Mouse (Mus musculus) right cerebral cortex, postnatal 36 days (tissue): ENCODE data around the gene Xpnpep3.
A peak's percentile ranks its signal among the peaks of the same experiment; 100 is the strongest.

Experiments used
- DNase-seq, 2 experiments: peaks; one replicate each; pipeline ENCODE4 v3.0.0; 2022; ENCODE audit warnings: low spot score in 2 of 2, mixed read lengths in 1 of 2

Xpnpep3 gene

DNA sequence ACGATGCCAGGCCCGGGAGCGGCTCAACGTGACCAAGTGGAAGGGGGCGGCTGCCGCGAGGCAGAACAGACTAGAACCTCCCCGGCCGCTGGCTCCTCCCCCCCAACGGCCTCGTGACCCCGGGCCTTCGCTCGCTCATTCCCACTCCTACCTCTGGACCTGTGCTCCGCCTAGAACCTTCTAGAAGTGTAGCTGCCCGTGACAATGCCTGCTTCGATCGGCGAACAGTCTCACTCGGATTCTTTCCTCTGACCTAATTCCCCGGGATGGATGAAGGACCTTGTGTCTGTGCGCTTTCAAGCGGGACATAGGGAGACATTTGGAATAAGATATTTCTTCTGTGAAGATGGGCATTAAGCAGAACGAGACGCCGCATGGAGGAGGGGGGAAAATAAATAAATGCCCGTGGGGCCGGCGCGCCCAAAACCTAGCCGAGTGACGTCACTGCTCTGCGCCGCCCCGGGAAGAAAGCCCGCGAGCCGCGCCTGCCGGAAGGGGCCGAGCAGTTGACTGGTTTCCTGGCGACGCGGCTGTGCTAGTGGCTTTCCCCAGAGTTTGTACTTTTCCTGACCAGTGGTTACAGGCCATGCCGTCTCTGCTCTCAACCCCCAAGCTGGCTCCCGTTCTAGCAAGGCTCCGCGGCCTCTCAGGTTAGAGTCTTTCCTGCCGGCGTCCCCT is at the start of gene Xpnpep3, which contains the start of gene St13:
Gene Xpnpep3 (plus strand): TSS at position 501 of the 678 bp plus-strand sequence.
Gene St13 (minus strand): TSS at position 440 of the 678 bp plus-strand sequence.
- peak; percentile 93 to 94 for DNase-seq

DNA sequence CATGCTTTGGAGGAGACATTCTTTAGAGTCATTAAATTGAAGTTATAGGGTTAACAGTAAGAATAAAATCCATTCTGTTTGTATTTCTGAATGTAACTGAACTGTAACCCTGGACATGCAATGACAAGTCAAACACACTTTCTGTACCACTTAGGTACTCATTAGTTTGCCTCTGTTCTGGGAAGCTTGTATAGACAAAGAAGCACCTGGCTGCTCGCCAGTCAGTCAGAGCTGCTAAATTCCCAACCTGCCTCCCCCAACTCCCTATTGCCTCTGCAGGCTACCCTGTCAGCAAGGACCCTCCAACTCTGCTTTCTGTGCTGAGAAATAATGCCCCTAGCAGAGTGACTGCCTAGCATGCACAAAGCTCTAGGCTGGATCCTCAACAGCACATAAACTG is 49.5 kb upstream of the Xpnpep3 start:
- no peak for DNase-seq

DNA sequence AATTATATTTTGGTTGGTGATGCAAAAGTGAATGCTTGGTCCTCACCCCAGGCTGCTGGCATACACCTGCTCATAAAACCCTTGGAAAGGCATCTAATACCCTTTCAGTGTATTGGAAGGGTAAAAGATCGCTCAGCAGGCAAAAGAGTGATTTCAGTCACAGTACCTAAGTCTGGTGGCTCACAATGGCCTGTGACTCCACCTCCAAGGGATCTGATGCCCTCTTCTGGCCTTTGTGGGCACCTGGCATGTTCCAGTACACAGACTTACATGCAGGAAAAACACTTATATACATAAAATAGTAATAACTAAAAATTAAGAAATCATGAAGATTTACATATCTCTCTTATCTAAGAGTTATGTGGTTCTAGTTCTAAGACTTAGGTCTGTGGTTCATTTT is 47.3 kb upstream of the Xpnpep3 start:
- DNase-seq = no peak

DNA sequence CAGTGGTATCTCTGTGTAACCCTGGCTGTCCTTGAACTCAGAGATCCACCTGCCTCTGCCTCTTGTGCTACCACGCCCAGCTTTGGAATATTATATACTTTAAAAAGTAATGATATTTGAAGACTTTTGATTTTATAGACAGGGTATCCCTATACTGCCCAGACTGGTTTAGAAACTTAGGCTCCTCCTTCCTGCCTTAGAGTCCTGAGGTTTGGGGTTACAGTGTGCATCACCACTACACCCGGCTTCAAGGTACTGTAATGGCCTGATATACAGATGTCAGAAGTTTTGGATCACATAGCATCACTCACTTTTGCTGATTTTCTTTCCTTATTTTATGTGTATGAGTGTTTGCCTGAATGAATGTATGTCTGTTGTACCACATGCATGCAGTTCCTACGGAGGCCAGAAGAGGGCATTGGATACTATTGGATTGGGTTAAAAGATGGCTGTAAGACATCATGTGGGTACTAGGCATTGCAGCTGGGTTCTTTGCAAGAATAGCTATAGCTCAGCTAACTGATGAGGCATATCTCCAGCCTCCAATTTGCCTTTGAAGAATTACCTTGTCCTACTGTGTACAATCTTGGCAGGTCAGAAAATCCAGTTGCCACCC is 44.7 kb upstream of the Xpnpep3 start:
- no peak for DNase-seq

DNA sequence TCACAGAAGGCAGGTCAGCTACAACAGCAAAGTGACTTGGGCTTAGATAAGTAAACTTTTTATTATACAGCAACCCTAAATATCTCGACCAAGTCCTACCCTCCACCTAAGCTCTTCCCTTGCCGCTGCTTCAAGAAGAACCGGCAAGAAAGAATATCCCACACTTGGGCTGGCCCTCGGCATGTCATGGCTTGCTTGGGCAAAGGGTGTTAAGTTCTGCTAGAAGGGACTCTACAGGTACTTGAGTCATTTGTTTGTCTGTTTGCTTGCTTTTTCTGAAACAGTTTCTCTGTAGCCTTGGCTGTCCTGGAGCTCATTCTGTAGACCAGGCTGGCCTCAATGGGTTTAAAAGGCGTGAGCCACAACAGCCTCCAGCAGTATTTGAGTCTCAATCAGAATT is 43.0 kb upstream of the Xpnpep3 start:
- DNase-seq = no peak

DNA sequence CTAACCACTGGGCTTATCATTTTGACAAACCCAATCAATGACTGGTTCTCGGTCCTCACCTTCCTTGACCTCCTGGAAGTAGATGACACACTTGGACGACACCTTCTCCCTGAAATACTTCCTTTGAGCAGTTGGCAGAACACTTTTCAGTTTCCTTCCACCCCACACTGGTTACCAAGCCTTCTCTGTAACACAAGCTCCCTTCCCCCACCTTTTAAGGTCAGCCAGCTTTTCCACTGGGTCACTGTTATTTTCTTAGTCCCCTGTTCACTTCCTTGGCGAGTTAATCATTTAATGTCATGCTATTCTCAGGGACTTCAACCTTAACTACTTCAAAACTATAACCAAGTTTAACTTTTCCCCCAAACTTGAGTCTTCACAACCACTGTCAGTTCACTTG is 41.0 kb upstream of the Xpnpep3 start:
- DNase-seq = no peak

DNA sequence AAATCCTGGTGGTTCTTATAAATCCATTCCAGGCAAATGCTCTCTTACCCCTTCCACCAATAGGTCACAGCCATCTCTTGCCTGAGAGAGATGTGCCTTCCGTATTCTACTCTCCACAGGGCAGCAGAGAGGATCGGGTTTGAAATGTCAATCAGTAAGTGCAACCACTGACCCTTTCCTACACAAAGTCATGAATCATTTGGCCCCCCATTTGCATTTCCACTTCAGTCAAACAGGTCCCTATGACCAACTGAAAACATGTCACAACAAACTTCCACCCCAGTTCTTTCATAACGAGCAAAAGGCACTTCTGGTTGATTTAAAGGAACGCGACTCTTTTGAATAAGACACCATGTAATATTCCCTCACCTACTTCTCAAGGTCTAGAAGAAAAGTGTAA is 40.5 kb upstream of the Xpnpep3 start:
- no peak for DNase-seq

DNA sequence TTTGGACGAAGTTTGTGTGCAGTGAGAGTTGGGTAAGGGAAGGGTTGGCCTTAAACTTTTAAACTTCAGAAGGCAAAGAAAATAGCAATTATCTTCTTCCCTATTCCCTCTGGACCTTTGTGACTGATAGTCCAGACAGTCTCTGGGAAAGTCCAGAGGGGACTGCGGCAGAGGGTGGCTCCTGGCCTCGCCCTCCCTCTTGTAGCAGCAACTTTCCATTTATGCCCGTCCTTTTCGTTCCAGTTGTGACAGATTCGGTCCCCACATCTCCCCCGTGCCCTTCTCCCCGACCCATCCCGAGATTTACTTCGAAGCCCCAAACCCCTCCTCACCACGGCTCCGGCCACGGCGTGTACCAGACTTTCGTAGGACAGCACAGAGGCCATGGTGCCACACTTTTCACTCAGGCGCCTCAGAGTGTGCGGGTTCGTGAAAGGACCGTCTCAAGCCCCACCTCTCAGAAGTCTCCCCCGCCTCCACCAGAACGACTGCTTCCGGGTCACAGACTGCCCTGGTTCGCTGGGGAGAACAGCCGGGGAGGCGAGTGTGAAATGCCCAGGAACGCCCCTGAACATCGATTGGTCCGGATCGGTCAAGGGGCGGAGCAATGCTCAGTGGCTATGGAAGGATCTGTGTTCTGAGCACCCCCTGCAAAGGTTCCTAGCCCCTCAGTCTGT is 39.5 kb upstream of the Xpnpep3 start, which contains the start of gene Slc25a17:
Gene Slc25a17 (minus strand): TSS at position 468 of the 677 bp plus-strand sequence.
- DNase-seq = peak; percentile 86 to 89

DNA sequence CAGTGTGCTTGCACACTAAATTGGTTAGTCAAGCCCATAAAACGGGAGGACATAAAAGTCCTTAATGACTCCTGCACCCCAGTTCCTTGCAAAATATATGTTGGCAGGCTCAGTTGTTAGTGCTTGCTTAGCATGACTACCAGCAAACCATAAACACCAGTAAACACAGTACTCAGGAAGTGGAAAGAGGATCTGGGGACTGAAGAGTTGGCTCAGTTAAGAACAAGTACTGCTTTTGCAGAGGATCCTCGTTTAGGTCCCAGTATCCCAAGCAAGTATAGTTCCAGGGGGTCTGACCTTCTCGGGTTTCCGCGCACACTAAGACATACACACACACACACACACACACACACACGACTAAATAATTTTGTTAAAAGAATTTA is 38.9 kb upstream of the Xpnpep3 start:
- no peak for DNase-seq

DNA sequence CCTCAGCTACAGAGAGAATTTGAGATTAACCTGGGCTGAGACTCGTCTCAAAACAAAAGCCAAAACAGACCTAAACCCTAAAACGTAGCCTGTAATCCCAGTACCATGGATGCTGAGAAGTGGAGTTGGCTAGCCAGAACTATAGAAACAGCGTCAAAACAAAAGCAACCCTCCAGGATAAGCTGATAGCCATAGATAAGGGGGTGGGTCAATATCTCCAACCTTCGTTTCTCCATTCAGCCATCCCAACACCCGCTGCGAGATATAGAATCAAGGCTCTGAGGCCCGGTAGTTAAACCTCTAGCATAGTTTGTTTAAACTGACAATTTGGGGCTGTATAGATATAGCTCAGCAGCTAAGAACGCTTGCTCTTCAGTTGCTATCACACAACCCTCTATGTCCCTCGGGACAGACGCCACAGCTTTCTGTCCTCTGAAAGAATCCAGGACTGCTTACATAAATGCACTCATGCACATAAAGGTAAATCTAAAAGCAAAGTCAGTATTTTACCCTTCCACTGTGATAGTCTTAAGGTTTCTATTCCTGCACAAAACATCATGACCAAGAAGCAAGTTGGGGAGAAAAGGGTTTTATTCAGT is 38.4 kb upstream of the Xpnpep3 start:
- no peak for DNase-seq

DNA sequence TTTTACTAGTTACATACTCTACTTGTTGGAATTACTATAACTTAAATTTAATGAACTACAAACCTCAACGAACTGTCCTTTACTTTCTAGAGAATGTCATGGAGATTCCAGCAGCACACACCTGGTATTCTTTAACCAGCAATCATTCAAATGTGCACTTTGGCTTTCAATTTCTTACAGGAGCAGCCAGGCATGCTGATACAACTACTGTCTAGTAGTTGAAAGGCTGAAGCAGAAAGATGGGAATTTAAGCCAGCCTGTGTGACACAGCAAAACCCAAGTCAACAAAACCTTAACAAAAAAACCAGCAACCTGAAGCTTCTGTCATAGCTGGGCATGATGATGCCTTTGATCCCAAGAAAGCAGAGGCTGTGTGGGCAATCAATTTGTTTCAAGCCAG is 37.4 kb upstream of the Xpnpep3 start:
- no peak for DNase-seq

DNA sequence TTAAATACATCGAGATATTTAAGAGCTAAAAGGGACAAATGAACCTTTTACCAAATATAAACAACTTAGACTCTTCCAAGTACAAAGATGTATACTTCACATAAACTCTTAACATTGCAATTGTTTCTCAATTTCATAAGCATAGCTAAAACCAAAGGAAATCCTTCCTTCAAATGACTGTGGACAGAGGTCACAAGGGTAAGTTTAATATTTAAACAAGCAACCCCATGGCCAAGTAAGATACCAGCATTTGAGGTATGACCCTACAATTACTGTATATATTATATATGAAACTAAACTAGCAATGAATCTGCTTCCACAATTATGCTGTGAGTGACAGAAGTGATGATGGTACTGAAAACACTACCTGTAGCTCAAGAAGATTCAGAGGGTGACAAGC is 35.7 kb upstream of the Xpnpep3 start:
- DNase-seq = no peak

DNA sequence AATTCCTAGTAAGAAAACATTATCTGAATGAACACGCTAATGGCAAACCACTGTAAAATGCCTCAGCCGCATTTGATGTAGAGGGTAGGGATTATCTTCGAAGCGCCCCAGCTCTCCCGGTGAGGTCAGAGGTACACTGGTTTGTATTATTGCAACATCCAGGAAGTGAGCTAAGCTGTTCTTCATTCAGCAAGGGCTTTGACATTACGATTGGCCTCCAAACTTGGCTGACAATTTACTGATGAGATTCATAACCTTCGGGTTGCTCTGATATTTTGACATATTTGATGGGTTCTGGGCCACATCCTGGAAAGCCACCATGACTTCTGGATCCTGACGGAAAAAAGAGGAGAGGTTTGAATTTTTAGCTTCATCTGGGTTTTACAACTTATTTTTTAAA is 34.7 kb upstream of the Xpnpep3 start:
- DNase-seq = no peak

DNA sequence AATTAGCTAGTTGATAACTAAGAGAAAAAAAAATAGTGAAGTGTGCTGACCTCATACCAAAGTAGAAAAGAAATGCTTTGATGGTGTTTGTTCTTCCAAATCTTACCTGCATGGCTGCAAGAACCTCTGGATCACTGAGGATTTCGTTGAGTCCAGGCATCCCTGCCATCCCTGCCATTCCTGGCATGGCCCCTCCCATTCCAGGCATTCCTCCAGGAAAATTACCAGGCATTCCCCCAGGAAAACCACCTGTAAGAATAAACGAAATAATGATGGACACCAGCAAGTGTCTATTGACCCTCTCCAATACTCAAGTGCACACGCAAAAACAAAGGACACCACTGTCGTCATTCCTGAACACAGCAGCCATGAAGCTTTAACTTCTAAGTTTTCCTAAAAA is 33.7 kb upstream of the Xpnpep3 start:
- no peak for DNase-seq

DNA sequence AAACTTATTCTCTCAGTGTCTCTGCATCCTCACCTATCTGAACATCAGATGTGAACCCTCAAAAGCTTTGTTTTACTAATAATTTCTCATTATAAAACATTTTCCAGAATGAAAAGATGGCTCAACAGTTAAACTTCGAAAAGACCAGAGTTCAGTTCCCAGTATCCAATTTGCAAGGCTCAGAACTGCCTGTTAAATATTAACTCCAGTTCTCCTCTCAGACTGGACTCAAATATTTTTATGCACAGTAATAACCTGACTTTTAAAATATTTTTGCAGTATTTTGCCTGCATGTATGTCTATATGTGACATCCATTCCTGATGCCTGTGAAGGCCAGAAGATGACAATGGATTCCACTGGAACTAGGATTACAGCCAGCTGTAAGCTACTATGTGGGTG is 31.3 kb upstream of the Xpnpep3 start:
- DNase-seq = no peak

DNA sequence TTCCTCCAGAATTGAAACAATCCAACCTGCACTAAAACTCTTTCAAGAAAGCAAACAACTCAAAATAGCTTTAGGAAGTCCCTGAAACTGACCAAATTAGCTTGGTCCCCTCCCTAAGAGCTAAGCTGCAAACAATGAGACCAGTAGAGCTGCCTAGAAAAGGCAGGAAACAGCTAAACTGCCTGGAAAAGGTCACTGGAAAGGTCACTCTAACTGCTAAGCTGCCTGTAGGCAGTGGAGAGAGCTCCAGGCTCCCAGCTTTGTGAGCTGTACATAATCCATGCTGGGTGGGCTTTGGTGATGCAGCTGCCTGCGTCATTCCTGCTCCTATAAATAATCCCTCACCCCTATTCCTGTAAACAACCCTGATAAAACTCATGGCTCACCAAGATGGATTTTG is 29.6 kb upstream of the Xpnpep3 start:
- DNase-seq = no peak

DNA sequence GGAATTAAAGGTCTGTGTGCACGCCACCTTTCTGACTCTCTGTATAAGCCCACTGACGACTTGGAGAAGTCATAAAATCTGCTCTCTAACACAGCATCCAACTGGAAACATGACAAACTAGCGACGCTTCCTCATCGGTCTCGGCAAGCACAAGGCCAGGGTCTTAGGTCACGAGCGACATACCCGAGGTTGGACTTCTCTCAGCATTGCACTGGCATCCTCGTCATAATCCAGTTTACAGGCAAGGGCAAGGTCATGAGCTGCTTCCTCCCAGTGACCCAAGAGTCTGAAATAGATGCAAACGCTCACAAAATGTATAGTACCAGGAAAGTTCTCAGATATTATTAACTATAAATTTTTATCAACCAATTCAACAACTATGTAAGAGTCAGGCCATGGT is 25.3 kb upstream of the Xpnpep3 start:
- DNase-seq = no peak

DNA sequence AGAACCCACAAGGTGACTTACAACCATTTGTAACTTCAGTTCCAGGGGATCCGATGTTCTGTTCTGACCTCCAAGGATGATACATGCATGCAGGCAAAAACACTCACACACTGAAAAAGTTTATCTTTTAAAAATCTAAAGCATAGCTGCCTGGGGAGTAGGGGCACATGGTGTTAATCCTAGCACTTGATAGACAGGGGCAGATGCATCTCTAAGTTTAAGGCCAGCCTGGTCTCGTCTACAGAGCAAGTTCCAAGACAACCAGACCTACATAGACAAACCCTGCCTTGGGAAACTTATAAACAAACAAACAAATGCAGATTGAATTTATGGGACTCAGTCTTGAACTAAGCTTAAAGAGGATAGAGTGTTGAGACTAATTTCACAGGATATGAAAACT is 21.1 kb upstream of the Xpnpep3 start:
- no peak for DNase-seq

DNA sequence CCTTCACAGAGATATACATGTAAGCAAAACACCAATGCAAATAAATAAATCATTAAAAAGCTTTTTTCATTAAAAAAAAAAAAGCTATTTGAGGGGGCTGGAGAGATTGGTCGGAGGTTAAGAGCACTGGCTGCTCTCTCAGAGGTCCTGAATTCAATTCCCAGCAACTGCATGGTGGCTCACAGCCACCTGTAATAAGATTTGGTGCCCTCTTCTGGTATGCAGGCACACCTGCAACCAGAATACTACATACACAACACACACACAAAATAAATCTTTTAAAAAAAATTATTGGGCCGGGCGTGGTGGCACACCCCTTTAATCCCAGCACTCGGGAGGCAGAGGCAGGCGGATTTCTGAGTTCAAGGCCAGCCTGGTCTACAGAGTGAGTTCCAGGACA is 13.6 kb upstream of the Xpnpep3 start:
- no peak for DNase-seq

DNA sequence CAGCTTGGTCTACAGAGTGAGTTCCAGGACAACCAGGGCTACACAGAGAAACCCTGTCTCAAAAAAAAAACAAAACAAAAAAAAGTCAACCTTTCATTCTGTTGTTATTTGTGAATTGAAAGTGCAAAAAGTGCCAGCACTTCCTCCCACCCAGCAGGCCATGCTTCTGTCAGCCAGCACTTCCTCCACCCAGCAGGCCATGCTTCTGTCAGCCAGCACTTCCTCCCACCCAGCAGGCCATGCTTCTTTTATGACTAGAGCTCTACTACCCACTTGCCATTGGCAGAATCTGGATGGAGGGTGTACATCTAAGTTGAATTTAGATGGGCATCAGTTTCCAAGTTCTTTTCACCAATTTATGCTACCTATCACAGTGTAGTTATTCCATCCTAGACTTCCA is 6.9 kb upstream of the Xpnpep3 start:
- peak; percentile 29 to 62 for DNase-seq

DNA sequence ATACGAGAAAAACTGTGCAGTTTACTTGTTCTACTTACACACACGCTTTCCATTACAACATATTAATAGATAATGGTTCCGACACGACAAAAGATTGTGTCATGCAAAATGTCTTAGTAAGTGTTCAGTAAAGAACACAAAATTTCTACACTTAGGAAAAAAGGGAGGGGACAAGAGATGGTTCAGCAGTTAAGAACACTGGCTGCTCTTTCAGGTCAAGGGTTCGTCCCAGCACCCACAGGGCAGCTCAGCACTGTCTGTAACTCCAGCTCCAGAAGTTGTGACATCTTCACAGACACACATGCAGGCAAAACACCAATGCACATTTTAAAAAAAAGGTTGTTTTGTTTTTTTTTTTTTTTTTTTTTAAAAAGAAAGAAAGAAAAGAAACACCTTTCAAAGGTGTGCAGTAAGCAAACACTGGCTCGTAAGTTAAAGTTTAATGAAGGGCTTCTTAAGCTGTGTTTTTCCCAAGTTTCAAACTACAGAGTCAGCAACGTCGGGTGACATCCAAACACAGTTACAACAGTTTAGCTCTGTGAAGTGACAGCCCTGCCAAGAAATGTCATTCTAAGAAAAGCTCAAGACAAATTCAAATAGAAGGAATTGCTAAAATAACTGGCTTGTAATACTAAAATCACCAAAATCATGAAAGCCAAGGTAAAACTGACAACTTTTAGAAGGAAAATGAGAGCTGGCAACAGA is 5.6 kb upstream of the Xpnpep3 start:
- DNase-seq = no peak

DNA sequence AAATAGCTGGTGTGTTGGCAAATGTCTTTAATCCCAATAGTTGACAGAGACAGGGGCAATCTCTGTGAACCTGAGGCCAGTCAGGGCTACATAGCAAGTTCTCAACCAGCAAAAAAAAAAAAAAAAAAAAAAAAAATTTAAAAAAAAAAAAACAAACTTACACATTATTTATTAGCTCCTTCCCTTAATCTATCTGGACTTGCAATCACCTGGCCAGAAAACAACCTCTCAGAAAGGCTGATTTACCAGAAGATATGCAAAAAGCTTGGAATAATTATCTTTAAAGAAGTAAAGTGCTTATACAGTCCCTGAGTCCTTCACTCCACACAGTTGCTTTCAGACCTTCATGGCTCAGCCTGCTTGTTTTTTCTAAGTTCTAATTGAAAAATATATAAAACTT is 1.7 kb upstream of the Xpnpep3 start:
- no peak for DNase-seq
